Mouse (Mus musculus): Measurements from ENCODE around the gene Prm1.

DNA sequence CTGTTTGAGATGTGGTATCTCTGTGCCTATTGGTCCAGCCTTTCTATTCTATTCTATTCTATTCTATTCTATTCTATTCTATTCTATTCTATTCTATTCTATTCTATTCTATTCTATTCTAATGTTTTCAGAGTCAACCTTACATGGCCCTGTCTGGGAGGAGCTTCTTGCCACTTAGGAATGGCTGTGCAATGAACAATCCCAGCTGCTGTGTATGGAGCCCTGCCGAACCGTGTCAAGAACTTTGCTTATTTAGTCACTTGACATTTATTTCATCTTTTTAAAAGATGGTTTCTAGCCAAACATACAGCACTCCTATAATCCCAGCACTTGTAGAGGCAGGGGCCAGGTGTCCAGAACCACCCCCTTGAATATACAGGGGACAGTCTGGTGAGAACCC is 41.3 kb downstream of the Prm1 start:
- TF ChIP-seq CTCF (IDR thresholded peaks at IDR 0.05; ENCODE audit: low read depth) = no peak
- TF ChIP-seq EP300 (IDR thresholded peaks at IDR 0.05; ENCODE audit: low read depth) = no peak

All from liver, postnatal 0 days (tissue).